Mouse (Mus musculus) embryonic facial prominence, embryonic 14.5 days (tissue): ENCODE results near the gene Ttll5. TPM values are rescaled to one million over a fixed set of nuclear protein-coding genes. Genes with fewer than 3 reads are reported as not detected.

Source experiments
- ATAC-seq: fragments of 200-750 bp; cut with Nextera tagmentation; 2 replicates; pipeline ENCODE4 v1.8.0; 2017; ENCODE audit warnings: low read depth, moderate number of reproducible peaks, moderate TSS enrichment
- DNase-seq: peaks from one replicate; pipeline ENCODE4 v3.0.0-alpha.2; 2015; ENCODE audit warnings: low spot score
- H3K27ac ChIP-seq: fragments of 300-500 bp; sonication (generic); replicated peaks from 2 replicates; pipeline ENCODE4 v1.5.1; 2014; ENCODE audit warnings: low read depth, mild to moderate bottlenecking, low read length, moderate library complexity
- H3K27me3 ChIP-seq: fragments of 300-500 bp; sonication (generic); replicated peaks from 2 replicates; pipeline ENCODE4 v1.6.1; 2014; ENCODE audit warnings: low read length; ENCODE audit not compliant: control insufficient read depth, insufficient read depth
- H3K36me3 ChIP-seq: fragments of 300-500 bp; sonication (generic); 2 replicates; pipeline ENCODE4 v1.6.1; 2014; ENCODE audit warnings: low read length, mixed read lengths; ENCODE audit not compliant: control insufficient read depth, insufficient read depth
- H3K4me1 ChIP-seq: fragments of 300-500 bp; sonication (generic); 2 replicates; pipeline ENCODE4 v1.6.1; 2014; ENCODE audit warnings: antibody characterized with exemption, low read length; ENCODE audit not compliant: control insufficient read depth, insufficient read depth
- H3K4me2 ChIP-seq: fragments of 300-500 bp; sonication (generic); 2 replicates; pipeline ENCODE4 v1.6.1; 2014; ENCODE audit warnings: low read depth, mild to moderate bottlenecking, low read length, moderate library complexity, mixed read lengths
- H3K4me3 ChIP-seq: fragments of 300-500 bp; sonication (generic); 2 replicates; pipeline ENCODE4 v1.5.1; 2014; ENCODE audit warnings: low read depth, mild to moderate bottlenecking, low read length
- H3K9ac ChIP-seq: fragments of 300-500 bp; sonication (generic); 2 replicates; pipeline ENCODE4 v1.6.1; 2014; ENCODE audit warnings: low read depth, mild to moderate bottlenecking, low read length, moderate library complexity, mixed read lengths
- H3K9me3 ChIP-seq: fragments of 300-500 bp; sonication (generic); 2 replicates; pipeline ENCODE4 v1.6.1; 2016; ENCODE audit warnings: low read length; ENCODE audit not compliant: control insufficient read depth
- WGBS: fragments of 180-500 bp; shearing (Covaris S2); extraction: QIAGEN DNeasy Blood & Tissue Kit; methylation state at CpG from one replicate; pipeline ENCODE4 v1.1.7; 2014; 5-methylcytosine and 5-hydroxymethylcytosine counted together
- polyA plus RNA-seq: library from polyadenylated mRNA; unstranded; fragments of >200 nt; fragmentation: Nextera tagmentation; extraction: Ambion mirVana; gene quantifications from 2 replicates; pipeline ENCODE4 v1.2.1, GENCODE M21; 2014

Ttll5 gene
- polyA plus RNA-seq, 1 experiment from 2014 or later: 12.4 TPM

DNA sequence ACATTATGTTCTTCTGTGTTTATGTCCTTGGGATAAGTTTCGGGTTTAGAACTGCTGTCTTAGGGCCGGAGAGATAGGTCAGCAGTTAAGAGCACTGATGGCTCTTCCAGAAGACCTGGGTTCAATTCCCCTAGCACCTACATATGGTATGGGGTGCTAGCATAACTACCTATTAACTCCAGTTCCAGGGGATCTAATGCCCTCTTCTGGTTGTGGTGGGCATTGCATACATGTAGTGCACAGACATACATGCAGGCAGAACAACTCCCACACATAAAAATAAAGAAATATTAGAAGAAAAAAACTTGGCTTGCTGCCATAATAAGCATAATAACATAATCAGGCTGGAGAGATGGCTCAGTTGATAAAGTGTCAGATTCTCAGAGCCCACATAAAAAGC is 286.2 kb downstream of the Ttll5 start:
- Histone ChIP-seq H3K4me3 (no peak overlapping the region), H3K4me2 (no peak overlapping the region), H3K4me1 (no peaks in the 10 kb centered on the region), H3K27me3 (no peaks in the 10 kb centered on the region), H3K36me3 (0 out of 2 replicates have a peak, but pooled peaks cover 5% of the 10 kb centered on the region), H3K27ac (no peak overlapping the region), H3K9me3 (no peaks in the 10 kb centered on the region), H3K9ac (no peak overlapping the region)
- ATAC-seq (0 out of 2 replicates have a peak, but pooled peaks have one; percentile 48), DNase-seq (no peak)
- WGBS: 98% methylated on average over 2 of the region's 2 CpGs

Other genes with a start within 250 kb of the Ttll5 start
- gene Jdp2, start 225.6 kb upstream of the Ttll5 start, polyA plus RNA-seq: 1.7 and 2.4 TPM in 2 replicates
- gene Batf, start 138.0 kb upstream of the Ttll5 start, polyA plus RNA-seq: 7.3 and 8.3 TPM in 2 replicates
- gene Flvcr2, start 78.1 kb upstream of the Ttll5 start, polyA plus RNA-seq: 2.7 and 2.8 TPM in 2 replicates
- gene Erg28, start 109 bp upstream of the Ttll5 start, polyA plus RNA-seq: 97.5 and 106 TPM in 2 replicates